Mouse (Mus musculus): ENCODE data around the gene Fgr. TPM values are rescaled to one million over a fixed set of nuclear protein-coding genes. Genes with fewer than 3 reads are reported as not detected.

Gene Fgr
- total RNA-seq, 1 experiment from 2014 or later, result 0.33 TPM

Other genes with a start within 250 kb of the Fgr start
- 7.2 and 10.1 TPM in 2 replicates for gene Xkr8, start 241.5 kb upstream of the Fgr start, total RNA-seq (2021)
- gene Smpdl3b, start 216.8 kb upstream of the Fgr start, total RNA-seq (2021), result 35.5 and 35.9 TPM in 2 replicates
- gene Rpa2, start 205.8 kb upstream of the Fgr start, total RNA-seq (2021), result 17.7 and 19.4 TPM in 2 replicates
- 0.48 and 1.4 TPM in 2 replicates for gene Themis2, start 177.7 kb upstream of the Fgr start, total RNA-seq (2021)
- gene Ppp1r8, start 130.9 kb upstream of the Fgr start, total RNA-seq (2021), result 46.7 and 51.5 TPM in 2 replicates
- 56.4 and 57.6 TPM in 2 replicates for gene Stx12, start 89.6 kb upstream of the Fgr start, total RNA-seq (2021)
- gene Fam76a, start 51.5 kb upstream of the Fgr start, total RNA-seq (2021), result 35.3 and 36.6 TPM in 2 replicates
- gene Ahdc1, start 37.2 kb downstream of the Fgr start, total RNA-seq (2021), result 91.4 and 96.4 TPM in 2 replicates
- 107 and 137 TPM in 2 replicates for gene Wasf2, start 156.4 kb downstream of the Fgr start, total RNA-seq (2021)
- 1.4 and 1.5 TPM in 2 replicates for gene Cd164l2, start 238.0 kb downstream of the Fgr start, total RNA-seq (2021)
- gene Gpr3, start 238.4 kb downstream of the Fgr start, total RNA-seq (2021), result not detected in 2 replicates

Data from adrenal gland, postnatal 25 days (tissue).